Mouse (Mus musculus) forebrain, postnatal 0 days (tissue): ENCODE results near the gene Bpifb9a. TPM values are rescaled to one million over a fixed set of nuclear protein-coding genes. Genes with fewer than 3 reads are reported as not detected.
"Not testable (repeated sequence)": the region's sequence is repeated elsewhere in the genome, so short reads cannot be mapped to it uniquely, and the experiment has no call there.

Source experiments
- ATAC-seq: fragments of 200-750 bp; cut with Nextera tagmentation; 2 replicates; pipeline ENCODE4 v1.8.0; 2017; ENCODE audit warnings: mild to moderate bottlenecking, moderate library complexity
- DNase-seq: peaks from one replicate; pipeline ENCODE4 v3.0.0-alpha.2; 2015
- H3K27ac ChIP-seq: fragments of 300-500 bp; sonication (generic); 2 replicates; pipeline ENCODE4 v1.5.1; 2014; ENCODE audit warnings: low read depth, mild to moderate bottlenecking, antibody characterized with exemption, low read length, moderate library complexity, mixed read lengths
- H3K27me3 ChIP-seq: fragments of 300-500 bp; sonication (generic); 2 replicates; pipeline ENCODE4 v1.6.1; 2014; ENCODE audit warnings: mild to moderate bottlenecking, low read length, mixed read lengths; ENCODE audit not compliant: insufficient read depth
- H3K36me3 ChIP-seq: fragments of 300-500 bp; sonication (generic); 2 replicates; pipeline ENCODE4 v1.6.1; 2014; ENCODE audit warnings: mild to moderate bottlenecking, moderate library complexity; ENCODE audit not compliant: insufficient read depth
- H3K4me1 ChIP-seq: fragments of 300-500 bp; sonication (generic); 2 replicates; pipeline ENCODE4 v1.6.1; 2014; ENCODE audit warnings: antibody characterized with exemption; ENCODE audit not compliant: insufficient read depth
- H3K4me2 ChIP-seq: fragments of 300-500 bp; sonication (generic); 2 replicates; pipeline ENCODE4 v1.6.1; 2014; ENCODE audit warnings: low read depth, mild to moderate bottlenecking, moderate library complexity
- H3K4me3 ChIP-seq: fragments of 300-500 bp; sonication (generic); 2 replicates; pipeline ENCODE4 v1.5.1; 2014; ENCODE audit warnings: low read depth, low read length, mixed read lengths
- H3K9ac ChIP-seq: fragments of 300-500 bp; sonication (generic); 2 replicates; pipeline ENCODE4 v1.6.1; 2014; ENCODE audit warnings: mild to moderate bottlenecking
- H3K9me3 ChIP-seq: fragments of 300-500 bp; sonication (generic); 2 replicates; pipeline ENCODE4 v1.6.1; 2016; ENCODE audit warnings: low read length
- CTCF ChIP-seq: sonication (generic); IDR thresholded peaks from 2 replicates; pipeline ENCODE4 v1.5.1; 2016; ENCODE audit warnings: antibody characterized with exemption, control low read depth, low read depth
- WGBS: fragments of 180-500 bp; shearing (Covaris S2); extraction: QIAGEN DNeasy Blood & Tissue Kit; methylation state at CpG from one replicate; pipeline ENCODE4 v1.1.7; 2014; 5-methylcytosine and 5-hydroxymethylcytosine counted together
- polyA plus RNA-seq: library from polyadenylated mRNA; unstranded; fragments of >200 nt; fragmentation: Nextera tagmentation; extraction: Ambion mirVana; gene quantifications from 2 replicates; pipeline ENCODE4 v1.2.1, GENCODE M21; 2015
- total RNA-seq: library from RNA; depleted of rRNA; stranded (reverse); fragments of >200 nt; gene quantifications from 2 replicates; pipeline ENCODE4 v1.2.3, GENCODE M21; 2014

Gene Bpifb9a
- total and polyA plus RNA-seq, 2 experiments from 2014 or later: not detected

GRCm38 (mm10) chr2:154245322-154245721, 12.3 kb upstream of the Bpifb9a start:
- H3K4me2 ChIP-seq: no peak overlapping the region
- DNase-seq: no peak
- no peaks in the 10 kb centered on the region for H3K27me3 ChIP-seq
- no peaks in the 10 kb centered on the region for H3K9me3 ChIP-seq
- H3K4me3 ChIP-seq: no peak overlapping the region
- WGBS: 92% methylated on average over 5 of the region's 5 CpGs
- no peak for TF ChIP-seq CTCF
- H3K36me3 ChIP-seq: no peaks in the 10 kb centered on the region
- H3K9ac ChIP-seq: no peak overlapping the region
- H3K27ac ChIP-seq: no peak overlapping the region
- H3K4me1 ChIP-seq: no peaks in the 10 kb centered on the region
- ATAC-seq: no peak

- ATAC-seq, H3K9ac ChIP-seq, H3K9me3 ChIP-seq, H3K4me3 ChIP-seq, H3K27ac ChIP-seq, DNase-seq, H3K27me3 ChIP-seq, H3K4me1 ChIP-seq, H3K36me3 ChIP-seq, H3K4me2 ChIP-seq: not testable (repeated sequence)
- 100% methylated on average over 2 of the region's 4 CpGs for WGBS
Measured at GRCm38 (mm10) chr2:154255254-154255653, 2.4 kb upstream of the Bpifb9a start.

- Histone ChIP-seq H3K27me3 (no peaks in the 10 kb centered on the region), H3K36me3 (no peaks in the 10 kb centered on the region), H3K27ac (no peak overlapping the region), H3K9ac (no peak overlapping the region), H3K4me1 (no peaks in the 10 kb centered on the region), H3K4me3 (no peak overlapping the region), H3K9me3 (no peaks in the 10 kb centered on the region), H3K4me2 (no peak overlapping the region)
- WGBS: 66% methylated on average over 4 of the region's 4 CpGs
- no peak for TF ChIP-seq CTCF
- ATAC-seq (no peak), DNase-seq (no peak)
Measured at GRCm38 (mm10) chr2:154255770-154256169, 1.9 kb upstream of the Bpifb9a start.

- H3K4me1 ChIP-seq, DNase-seq, ATAC-seq, H3K9me3 ChIP-seq, H3K4me3 ChIP-seq, H3K4me2 ChIP-seq, H3K36me3 ChIP-seq, H3K27ac ChIP-seq, H3K27me3 ChIP-seq, H3K9ac ChIP-seq: not testable (repeated sequence)
- 80% methylated on average over 3 of the region's 3 CpGs for WGBS
Measured at GRCm38 (mm10) chr2:154264397-154264796, 6.7 kb downstream of the Bpifb9a start.

DNA sequence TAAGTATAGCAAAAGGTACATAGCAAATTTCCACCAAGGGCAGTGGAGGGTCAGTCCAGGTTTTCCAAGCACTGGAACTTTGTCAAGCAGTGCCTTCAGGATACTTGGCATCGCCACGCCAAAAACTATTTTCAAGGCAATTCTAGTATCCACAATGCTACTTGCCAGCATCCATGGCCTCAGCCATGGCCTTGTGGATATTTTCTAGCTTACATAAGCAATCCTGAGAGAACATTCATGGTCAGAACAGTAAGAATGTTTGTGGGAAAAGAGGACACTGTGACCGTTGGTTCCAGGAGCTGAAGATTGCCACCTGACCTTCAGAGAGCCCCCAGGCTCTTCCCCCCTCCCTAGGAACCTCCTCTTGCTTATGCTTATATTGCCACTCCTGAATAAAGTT, 34.2 kb downstream of the Bpifb9a start:
- not testable (repeated sequence) for H3K4me2 ChIP-seq, H3K4me1 ChIP-seq, H3K36me3 ChIP-seq, ATAC-seq, DNase-seq, H3K4me3 ChIP-seq, H3K27ac ChIP-seq, H3K27me3 ChIP-seq, H3K9me3 ChIP-seq, H3K9ac ChIP-seq
- WGBS: 86% methylated on average over 3 of the region's 3 CpGs

DNA sequence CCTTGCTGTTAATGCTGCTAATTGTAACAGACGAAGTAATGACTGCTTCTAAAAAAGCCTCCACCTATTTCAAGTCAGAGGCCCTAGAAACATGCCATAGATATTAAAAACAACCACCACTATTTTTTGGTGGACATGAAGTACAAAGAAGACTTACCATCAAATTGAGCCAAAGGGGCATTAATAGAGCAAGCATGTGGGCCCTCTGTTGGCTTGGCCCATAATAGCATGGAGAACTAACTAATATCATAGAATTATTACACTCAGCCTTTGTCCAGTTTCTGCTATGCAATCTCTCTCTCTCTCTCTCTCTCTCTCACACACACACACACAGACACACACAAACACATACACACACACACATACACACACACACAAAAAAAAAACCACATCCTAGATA, 35.2 kb downstream of the Bpifb9a start:
- no peak for DNase-seq

DNA sequence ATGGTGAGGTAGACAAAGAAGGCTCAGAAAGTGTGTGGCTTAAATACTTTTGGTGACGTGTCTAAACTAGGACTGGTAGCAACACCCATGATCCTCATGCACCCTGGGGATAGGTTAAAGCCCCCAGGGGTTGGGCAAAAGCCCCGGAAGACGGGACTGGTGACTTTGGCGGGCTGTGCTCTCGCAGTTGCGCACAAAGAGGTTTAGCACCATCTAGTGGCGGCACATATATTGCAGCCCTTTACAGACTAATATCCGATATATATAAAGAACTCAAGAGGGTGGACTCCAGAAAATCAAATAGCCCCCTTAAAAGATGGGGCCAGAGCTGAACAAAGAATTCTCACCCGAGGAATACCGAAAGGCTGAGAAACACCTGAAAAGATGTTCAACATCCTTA, 37.1 kb downstream of the Bpifb9a start:
- not testable (repeated sequence) for H3K4me2 ChIP-seq, ATAC-seq, H3K36me3 ChIP-seq, H3K4me3 ChIP-seq, H3K9ac ChIP-seq, H3K9me3 ChIP-seq, H3K4me1 ChIP-seq, H3K27me3 ChIP-seq, H3K27ac ChIP-seq
- DNase-seq: peak; percentile 67
- WGBS: 6% methylated on average over 10 of the region's 10 CpGs
- peak; percentile 63 for TF ChIP-seq CTCF

More for the DNA sequence above, 35.2 kb downstream of the Bpifb9a start:
- 76% methylated on average over 1 of the region's 1 CpGs for WGBS
- Histone ChIP-seq H3K9ac (no peak overlapping the region), H3K4me3 (no peak overlapping the region), H3K27me3 (no peaks in the 10 kb centered on the region), H3K36me3 (no peaks in the 10 kb centered on the region), H3K4me2 (no peak overlapping the region), H3K4me1 (no peaks in the 10 kb centered on the region), H3K9me3 (no peaks in the 10 kb centered on the region), H3K27ac (no peak overlapping the region)
- no peak for ATAC-seq
- TF ChIP-seq CTCF: no peak

DNA sequence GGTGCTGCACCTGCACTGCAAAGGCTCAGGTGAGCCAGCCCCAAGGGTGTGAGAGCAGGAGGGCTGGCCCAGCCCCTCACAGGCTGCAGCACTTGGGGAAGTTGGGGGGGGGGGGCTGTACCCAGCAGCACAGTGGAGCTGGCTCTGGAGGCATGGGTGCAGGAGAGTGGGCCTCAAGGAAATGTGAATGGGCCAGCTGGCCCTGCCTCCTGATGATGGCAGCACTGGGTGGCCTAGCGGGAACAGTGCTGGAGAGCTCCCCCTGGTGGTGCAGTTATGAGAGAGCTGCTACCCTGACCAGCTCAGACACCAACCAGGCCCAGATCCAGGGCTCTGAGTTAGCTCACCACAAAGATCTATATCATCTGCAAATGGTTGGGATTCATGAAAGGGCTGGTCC, 42.8 kb downstream of the Bpifb9a start:
- WGBS: 0% methylated on average over 1 of the region's 1 CpGs
- no peak overlapping the region for H3K4me3 ChIP-seq
- ATAC-seq (peak; percentile 47), DNase-seq (peak; percentile 54)
- H3K27ac ChIP-seq: no peak overlapping the region
- TF ChIP-seq CTCF: peak; percentile 78
- no peaks in the 10 kb centered on the region for H3K27me3 ChIP-seq
- no peak overlapping the region for H3K4me2 ChIP-seq
- no peaks in the 10 kb centered on the region for H3K9me3 ChIP-seq
- no peaks in the 10 kb centered on the region for H3K36me3 ChIP-seq
- no peaks in the 10 kb centered on the region for H3K4me1 ChIP-seq
- H3K9ac ChIP-seq: no peak overlapping the region
